Mouse (Mus musculus) urinary bladder, adult 2 months (tissue): ENCODE data around the gene Srsf3. TPM values are rescaled to one million over a fixed set of nuclear protein-coding genes. Genes with fewer than 3 reads are reported as not detected.
A peak's percentile ranks its signal among the peaks of the same experiment; 100 is the strongest.

Experiments
- DNase-seq: peaks from one replicate; pipeline ENCODE4 v3.0.0; 2022; ENCODE audit warnings: low spot score
- polyA plus RNA-seq: library from polyadenylated mRNA; depleted of rRNA; stranded (reverse); fragments of >200 nt; gene quantifications from 2 replicates; pipeline ENCODE4 v1.2.3, GENCODE M21; 2012; rRNA removed

The Srsf3 gene
- polyA plus RNA-seq, 1 experiment = 169 TPM

DNA sequence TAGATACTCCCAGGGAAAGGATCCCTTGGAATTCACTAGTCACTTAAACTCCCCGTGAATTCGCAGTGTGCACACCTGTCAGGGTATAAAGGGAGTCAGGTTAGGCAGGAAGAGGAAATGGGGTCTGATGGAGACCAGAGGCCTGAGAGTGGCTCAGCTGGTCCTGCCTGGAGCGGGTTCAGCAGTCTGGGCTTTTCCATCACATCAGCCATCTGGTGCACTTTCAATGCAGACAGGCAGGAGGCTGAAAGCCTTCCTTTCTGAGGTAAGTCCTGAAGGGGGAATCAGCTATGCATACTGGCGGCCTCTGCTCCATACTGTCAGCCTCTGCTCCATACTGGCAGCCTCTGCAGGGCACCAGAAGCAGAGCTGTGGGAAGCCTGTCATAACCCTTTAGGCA is 54.5 kb downstream of the Srsf3 start:
- DNase-seq = peak; percentile 10

DNA sequence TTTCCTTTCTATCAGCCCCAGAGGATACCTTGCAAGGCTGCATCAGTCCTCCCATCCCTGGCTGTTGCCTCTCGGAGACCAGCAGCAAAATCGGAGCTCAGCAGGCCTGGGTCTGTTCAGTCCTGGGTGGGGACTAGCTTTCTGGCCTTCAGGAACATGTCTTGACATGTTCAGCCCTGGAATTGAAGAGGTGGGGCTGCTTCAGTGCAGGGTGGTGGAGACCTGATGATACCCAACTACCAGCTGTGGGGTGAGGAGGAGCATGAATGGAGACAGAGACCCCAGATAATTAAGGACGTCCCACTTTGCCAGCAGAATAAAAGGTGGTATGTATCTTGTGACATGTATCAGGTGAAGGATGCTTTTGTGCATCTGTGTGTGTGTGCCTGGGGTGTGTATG is 58.3 kb downstream of the Srsf3 start, which contains the start of gene Cdkn1a:
TSS of gene Cdkn1a (plus strand) at position 201 of the 400 bp plus-strand sequence.
- peak; percentile 20 for DNase-seq

- peak; percentile 18 for DNase-seq
Observed at GRCm38 (mm10) chr17:29091348-29091944, 59.0 kb downstream of the Srsf3 start.

GRCm38 (mm10) chr17:29092497-29092896 is 60.1 kb downstream of the Srsf3 start:
- peak; percentile 10 for DNase-seq

Other genes starting within 250 kb of the Srsf3 start
- 33.3 and 34.0 TPM in 2 replicates for gene Brpf3, start 231.5 kb upstream of the Srsf3 start, polyA plus RNA-seq
- gene Pnpla1, start 174.2 kb upstream of the Srsf3 start, polyA plus RNA-seq = 0.01 TPM in 1 of 2 replicates, not detected in the other
- 0.14 and 0.29 TPM in 2 replicates for gene 4930539E08Rik, start 117.3 kb upstream of the Srsf3 start, polyA plus RNA-seq
- not detected in 2 replicates for gene Pxt1, start 88.8 kb upstream of the Srsf3 start, polyA plus RNA-seq
- 37.8 and 41.6 TPM in 2 replicates for gene Kctd20, start 80.7 kb upstream of the Srsf3 start, polyA plus RNA-seq
- 81.3 and 97.5 TPM in 2 replicates for gene Stk38, start 24.6 kb upstream of the Srsf3 start, polyA plus RNA-seq
- 39.8 and 42.3 TPM in 2 replicates for gene Cdkn1a, start 58.3 kb downstream of the Srsf3 start, polyA plus RNA-seq
- gene Rab44, start 81.5 kb downstream of the Srsf3 start, polyA plus RNA-seq = 1.5 and 1.9 TPM in 2 replicates
- 0.56 and 1.0 TPM in 2 replicates for gene Cpne5, start 205.5 kb downstream of the Srsf3 start, polyA plus RNA-seq
- gene Ppil1, start 231.6 kb downstream of the Srsf3 start, polyA plus RNA-seq = 27.9 and 31.3 TPM in 2 replicates
- gene BC004004, start 236.2 kb downstream of the Srsf3 start, polyA plus RNA-seq = 94.6 and 101 TPM in 2 replicates